Mouse (Mus musculus): ENCODE measurements around the gene Nudt4. TPM values are rescaled to one million over a fixed set of nuclear protein-coding genes. Genes with fewer than 3 reads are reported as not detected.

Nudt4 gene
- total RNA-seq, 2 experiments from 2014 or later: 91.1 to 92.9 TPM

DNA sequence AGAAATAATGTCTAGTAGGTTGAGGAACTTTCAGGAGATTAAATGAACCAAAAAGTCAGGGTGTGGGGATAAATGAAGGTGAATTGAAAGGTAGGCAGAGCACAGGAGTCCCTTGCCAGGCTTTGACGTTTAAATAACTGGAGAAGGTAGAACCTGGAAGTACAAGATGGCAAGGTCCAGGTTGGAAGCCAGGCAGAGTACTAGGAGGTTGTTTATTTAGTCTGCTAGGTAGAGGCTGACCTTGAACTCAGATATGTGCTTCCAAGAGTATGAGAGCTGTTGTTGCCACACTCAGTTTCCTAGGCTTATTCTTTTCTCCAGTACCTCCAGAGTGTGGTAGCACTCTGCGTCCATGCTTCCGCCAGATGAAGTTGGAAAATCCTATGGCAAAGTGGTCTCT lies 24.1 kb downstream of the Nudt4 start:
- DNase-seq (ENCODE audit: low spot score in 2 of 2): no peak

DNA sequence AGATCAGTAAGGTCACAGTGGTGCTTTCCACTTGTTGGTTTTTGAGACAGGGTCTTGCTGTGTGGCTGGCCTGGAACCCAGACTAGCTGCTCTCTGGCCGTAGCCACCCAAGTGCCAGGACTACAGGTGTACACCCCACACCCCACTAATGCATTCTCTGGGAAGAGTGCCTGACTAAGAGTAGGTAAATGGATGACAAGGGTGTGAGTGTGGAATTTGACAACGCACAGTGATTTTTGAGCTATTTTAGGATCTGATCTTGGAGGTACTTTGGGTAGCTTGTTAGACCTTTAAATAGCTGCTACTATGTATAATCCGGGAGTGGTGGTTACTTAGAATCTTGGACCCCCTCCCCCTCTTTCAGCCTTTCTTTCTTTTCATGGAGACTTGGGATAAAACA lies 24.7 kb downstream of the Nudt4 start:
- DNase-seq (ENCODE audit: low spot score in 2 of 2): no peak

DNA sequence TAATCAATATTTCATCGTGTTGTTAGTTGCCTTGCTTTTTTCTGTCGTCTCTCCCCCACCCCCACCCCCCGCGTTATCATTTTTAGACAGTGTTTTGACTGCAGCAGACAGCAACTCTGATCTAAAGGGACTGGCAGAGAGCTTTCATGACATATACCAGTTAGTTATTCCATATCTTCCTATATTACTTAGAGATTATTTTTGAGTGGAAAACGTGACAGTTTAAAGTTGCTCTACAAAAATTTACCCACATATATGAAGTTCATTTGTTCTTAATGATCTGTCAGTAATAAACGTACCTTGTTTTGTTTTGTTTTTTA lies 27.8 kb downstream of the Nudt4 start:
- DNase-seq (ENCODE audit: low spot score in 2 of 2): no peak

DNA sequence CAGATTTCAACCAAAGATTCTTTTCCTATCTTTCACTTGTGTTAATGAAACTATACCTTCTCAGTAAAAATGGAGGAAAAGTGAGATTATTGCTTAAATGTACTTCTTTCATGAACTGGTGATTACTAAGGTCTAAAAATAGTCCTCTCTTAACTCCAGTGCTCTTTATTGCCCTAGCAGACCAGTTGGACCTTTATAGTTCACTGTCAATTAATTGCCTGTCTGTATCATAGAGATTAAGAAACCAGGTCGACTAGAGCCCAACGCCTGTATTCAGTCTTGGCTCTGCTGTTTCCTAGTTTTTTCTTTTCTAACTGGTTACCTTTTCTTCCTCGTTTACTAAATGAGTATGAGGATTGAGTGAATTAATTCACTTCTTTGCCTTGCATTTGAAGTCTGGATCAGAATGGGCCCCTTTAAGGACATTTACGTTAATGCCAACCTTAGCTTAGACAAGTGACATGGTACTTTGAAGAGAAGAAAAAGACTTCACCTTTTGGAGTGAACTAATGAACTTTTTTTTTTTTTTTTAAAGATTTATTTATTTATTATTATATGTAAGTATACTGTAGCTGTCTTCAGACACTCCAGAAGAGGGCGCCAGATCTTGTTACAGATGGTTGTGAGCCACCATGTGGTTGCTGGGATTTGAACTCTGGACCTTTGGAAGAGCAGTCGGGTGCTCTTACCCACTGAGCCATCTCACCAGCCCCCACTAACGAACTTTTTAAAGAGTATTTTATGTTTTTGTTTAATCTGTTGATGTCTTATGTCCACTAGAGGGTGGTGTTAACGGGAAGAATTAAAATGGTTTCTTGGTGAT lies 28.3 kb downstream of the Nudt4 start:
- DNase-seq (ENCODE audit: low spot score in 2 of 2): no peak

DNA sequence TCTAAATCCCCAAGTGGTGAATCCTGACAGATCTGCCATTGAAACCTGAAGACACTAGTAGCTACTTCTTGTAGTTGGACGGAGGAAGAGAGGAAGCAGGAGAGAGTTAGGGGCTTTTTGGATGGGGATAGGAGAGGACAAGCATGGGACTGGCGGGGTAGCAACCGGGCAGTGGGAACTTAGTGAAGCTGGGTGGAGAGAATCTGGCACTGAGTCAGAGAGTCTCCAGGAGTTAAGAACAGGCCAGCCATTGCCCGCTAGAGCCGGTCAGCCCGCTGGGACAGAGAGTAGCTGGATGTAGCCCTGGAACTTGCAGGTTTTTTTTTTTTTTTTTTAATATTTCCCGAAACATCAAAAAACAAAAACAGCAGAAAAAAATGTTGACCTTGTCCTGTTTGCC lies 30.6 kb downstream of the Nudt4 start:
- DNase-seq (ENCODE audit: low spot score in 2 of 2): no peak

DNA sequence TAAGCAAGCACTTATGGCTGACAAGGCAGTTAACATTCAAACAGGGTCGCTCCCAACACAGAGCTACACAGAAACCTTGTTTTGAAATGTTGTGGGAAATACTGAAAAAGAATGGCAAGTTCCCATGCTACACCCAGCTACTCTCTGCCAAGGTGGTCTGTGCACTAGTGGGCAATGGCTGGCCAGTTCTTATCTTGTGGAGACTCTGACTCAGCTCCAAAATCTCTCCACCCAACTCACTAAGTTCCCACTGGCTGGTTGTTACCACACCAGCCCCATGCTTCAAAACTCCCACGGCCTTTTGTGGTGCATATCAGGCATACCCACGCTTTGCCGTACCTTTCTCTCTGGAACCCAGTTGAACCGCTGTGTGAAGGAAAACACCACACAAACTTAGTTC lies 31.0 kb downstream of the Nudt4 start:
- DNase-seq (ENCODE audit: low spot score in 2 of 2): no peak

DNA sequence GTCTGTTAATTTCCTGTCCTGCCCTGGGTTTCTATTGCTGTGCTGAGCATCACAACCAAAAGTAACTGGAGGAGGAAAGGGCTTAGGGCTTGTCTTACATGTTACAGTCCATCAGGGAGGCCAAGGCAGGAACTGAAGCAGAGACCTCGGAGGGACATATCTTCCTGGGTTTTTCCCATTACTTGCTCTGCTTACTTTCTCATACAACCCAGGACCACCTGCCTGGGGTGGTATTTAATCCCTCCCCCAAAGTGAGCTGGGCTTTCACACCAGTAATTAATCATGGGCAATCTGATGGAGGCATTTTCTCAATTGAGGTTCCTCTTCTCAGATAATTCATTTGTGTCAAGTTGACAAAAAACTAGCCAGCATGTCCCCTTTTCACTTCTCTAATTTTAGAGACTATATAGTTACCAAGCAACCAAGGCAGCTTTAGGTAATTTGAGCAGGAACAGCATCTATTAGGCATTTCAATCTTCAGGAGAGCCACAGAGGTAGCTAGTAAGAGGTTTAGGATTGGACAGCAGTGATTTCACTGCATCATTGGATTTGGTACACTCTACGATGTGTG lies 33.3 kb downstream of the Nudt4 start:
- DNase-seq (ENCODE audit: low spot score in 2 of 2): no peak

DNA sequence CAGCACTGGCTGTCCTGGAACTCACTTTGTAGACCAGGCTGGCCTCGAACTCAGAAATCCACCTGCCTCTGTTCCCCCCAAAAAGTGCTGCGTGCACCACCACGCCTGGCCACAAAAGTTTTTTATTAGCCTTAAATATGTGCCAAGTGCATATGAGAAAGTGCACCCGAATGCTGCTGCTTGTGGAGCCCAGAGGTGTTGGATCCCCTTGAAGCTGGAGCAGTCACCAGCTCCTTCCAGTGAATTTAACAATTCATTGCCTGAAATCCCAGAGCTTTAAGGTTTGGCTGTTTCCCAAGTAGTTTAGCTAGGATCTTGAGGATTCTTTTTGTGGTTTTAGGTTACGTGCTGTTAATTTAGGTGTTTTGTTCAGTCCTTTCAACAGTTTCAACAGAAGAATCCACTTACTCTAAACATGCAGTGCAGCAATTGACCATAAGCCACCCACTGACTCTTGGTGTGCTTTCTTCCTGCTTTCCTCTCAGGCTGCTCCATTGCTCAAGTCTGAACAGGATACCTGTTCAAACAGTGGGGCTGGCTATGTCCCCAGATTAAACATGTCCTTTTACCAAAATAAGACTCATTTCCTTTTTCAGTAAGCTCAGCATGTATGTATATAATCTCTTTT lies 37.3 kb downstream of the Nudt4 start:
- no peak for DNase-seq (ENCODE audit: low spot score in 2 of 2)

DNA sequence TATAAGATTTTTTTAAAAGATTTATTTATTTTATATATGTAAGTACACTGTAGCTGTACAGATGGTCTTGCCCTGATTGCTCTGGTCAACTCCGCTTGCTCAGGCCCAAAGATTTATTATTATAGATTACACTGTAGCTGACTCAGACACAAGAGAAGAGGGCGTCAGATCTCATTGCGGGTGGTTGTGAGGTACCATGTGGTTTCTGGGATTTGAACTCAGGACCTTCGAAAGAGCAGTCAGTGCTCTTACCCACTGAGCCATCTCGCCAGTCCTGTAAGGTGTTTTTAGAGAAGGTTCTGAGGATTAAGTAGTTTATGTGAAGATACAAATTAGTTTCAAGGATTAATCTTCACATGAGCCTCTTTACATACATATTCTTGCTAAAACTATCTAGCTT lies 38.1 kb downstream of the Nudt4 start:
- DNase-seq (ENCODE audit: low spot score in 2 of 2): no peak

DNA sequence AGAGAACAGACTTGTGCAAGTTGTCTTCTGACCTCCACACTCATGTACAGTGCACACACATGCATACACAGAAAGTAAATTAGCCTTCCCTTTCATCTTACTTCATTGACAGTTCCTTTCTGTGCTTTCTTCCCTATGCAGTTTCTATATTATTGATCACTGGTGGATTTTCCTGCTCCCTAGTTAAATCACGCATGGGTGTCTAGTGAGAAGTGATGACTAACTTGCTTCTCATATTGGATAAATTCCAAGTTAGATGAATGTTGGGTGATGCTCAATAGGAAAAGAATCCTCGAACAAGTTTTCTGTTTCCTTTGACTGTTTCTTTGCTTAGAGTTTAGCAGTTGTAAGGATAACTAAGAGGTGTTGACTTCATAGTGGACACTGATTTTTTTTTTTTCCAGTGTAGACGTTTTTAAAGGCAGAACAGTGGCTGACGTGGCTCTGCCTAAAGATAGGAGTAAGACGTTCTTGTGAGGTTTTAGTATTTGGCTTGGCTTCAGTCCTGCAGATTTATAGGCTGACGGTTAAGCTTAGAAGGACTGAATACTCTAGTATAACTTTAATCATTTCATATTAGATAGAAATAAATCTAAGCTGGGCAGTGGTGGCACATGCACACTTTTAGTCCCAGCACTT lies 38.8 kb downstream of the Nudt4 start:
- DNase-seq (ENCODE audit: low spot score in 2 of 2): no peak

DNA sequence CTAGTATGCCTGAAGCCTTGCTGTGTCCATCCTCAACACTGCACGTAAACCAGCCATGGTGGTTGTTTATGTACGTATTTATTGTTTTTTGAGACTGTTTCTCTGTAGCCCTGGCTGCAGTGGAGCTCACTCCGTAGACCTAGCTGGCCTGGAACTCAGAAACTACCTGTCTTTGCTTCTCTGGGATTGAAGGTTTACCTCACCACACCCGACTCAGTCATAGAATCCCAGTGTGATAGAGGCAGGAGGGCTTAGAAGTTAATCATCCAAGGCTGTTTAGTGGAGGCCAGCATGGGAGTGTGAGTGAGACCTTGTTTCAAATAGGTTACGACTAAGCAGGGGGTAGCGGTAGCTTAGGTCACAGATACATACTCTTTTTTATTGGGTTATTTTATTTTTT lies 46.3 kb downstream of the Nudt4 start:
- no peak for DNase-seq (ENCODE audit: low spot score in 2 of 2)

DNA sequence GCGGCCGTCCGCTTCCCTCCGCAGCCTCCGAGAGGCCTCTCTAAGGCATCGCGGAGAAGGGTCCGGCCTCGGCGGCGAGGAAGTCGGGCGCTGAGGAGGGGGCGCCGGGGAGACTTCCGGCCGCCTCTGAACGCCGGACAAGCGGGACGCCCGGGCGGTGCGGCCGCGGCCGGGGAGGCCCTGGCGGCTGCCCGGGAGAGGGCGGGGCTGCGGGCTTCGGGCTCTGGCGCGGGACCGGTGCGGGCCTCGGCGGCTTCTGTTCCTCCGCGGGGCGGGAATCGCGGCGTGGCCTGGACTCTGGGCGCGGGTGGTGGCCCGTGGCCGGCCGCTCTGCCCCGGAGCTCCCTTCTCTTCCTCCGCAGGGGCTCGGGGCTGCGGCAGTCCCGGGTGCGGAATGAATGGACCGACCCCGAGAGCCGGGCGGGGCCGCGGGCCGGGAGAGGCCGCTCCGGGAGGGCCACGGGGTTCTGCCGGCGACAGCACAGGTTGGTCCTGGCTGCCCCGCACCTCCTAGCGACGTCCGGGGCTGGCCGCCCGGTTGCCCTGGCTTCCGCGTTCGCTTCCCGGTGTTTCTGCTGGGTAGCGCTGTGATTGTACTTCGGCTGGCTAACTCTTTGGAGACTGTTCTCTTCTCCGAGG lies 48.5 kb downstream of the Nudt4 start:
- no peak for DNase-seq (ENCODE audit: low spot score in 2 of 2)

DNA sequence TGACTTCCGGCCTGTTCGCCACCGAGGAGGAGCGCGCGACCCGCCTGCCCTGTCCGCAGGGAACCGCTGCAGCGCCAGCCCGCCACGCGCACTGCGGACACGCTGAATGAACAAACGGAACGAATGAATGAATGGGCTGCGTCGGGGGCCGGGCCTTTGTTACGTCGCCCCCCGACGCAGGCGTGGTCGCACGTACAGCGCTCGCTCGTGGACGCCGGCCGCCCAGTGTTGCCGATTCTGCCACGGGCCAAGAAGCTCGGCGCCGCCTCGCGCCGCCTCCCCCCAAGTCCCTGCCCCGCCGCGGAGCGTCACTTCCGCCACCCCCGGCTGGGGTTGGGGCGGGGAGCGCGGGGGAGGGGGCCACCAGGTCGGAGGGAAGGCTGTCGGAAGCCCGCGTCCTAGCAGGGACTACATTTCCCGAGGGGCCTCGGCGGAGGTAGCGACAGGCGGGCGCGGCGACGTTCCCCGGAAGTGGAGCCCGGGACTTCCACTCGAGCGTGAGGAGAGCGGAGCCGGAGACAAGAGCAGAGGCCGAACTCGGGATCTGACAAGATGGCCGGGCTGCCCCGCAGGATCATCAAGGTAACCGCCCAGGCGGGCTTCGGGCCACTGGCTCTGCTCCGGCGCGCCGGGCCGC lies 49.2 kb downstream of the Nudt4 start, which contains the start of gene Ube2n:
Gene Ube2n, plus strand, starts transcription at position 490 of the 637 bp plus-strand sequence.
- DNase-seq (ENCODE audit: low spot score in 2 of 2): peak; percentile 96 to 98

DNA sequence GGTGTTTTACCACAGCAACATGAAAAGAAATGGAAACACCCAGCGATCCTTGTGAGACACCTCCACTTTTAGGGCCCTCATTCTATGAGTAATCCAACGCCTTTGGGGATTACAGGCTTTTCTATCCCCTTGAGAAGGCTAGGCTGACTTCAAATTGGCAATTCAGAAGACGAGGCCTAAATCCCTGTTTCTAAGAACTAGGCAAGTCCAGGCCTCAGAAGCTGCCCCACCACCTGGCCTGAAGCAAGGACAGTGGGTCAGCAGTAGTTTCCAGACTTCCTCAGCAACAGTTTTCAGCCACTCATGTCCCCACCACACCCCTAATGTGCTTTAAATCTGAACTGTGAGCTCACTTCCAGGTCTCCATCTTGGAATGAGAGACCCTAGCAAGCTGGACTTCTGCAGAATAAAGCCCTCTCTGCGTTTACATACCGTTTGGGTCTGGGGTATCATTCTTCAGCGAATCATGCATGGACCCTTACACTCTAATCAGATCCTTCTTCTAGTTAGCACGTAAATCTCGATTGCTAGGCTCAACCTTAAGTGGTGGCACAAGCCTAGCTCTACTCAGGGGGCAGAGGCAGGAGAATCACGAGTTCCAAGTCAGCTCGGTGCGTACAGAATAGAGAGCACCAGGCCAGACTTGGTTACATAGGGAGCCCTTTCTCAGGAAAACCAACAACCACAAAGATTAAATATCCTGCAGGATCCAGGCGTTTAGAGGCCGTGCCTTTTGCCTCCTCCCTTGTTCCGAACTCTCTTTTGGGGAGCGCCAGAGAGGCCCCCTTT lies 50.0 kb downstream of the Nudt4 start:
- DNase-seq (ENCODE audit: low spot score in 2 of 2): peak; percentile 21 to 40

DNA sequence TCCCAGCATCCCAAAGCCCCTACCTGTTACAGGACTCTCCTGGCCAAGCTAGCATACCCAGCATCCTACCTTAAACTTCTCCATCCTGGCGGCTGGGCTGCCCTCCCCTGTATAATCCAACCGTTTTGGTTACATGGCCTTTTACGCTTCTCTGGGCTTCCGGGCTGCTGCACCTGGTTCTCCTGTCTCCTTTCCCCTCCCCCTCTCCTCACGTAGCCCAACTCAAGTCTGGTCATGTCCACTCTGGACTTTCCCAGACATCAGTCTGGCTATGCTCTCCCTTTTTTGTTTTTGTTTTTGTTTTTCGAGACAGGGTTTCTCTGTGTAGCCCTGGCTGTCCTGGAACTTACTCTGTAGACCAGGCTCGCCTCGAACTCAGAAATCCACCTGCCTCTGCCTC lies 51.3 kb downstream of the Nudt4 start:
- no peak for DNase-seq (ENCODE audit: low spot score in 2 of 2)

DNA sequence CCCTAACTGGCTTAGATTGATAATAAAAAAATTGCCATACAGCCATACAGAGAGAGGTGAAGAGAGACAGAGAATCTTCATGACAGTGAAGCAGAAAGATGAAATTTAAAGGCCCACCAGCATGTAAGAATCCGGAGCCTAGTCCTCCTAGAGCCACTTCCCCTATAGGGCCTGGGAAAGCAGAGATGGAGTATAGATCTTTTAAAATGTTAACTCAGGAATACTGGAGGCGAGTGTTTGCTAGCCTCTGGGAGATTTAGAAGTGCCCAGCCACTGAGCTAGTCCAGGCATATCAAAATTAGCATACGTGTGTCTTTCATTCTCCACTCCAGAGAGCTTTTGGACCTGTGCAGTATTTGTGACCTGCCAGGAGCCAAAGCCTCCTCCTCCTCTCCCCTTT lies 54.7 kb downstream of the Nudt4 start:
- DNase-seq (ENCODE audit: low spot score in 2 of 2): no peak

DNA sequence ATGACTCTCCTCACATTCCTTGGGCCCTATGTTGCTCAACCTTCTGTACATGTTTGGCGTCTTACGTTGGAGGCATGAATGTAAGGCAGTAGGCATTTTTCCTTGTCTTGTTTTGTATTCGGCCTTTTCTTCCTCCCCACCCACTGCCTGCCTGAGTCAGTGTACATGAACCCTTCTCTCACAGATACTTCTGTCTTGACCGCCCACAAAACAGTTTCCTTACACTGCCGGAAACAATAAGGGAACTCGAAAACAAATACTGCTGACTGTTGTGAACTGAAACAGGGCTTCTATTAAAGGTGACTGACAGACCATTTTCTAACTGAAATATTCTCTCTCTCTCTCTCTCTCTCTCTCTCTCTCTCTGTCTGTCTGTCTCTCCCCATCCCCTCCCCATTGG lies 55.2 kb downstream of the Nudt4 start:
- no peak for DNase-seq (ENCODE audit: low spot score in 2 of 2)

DNA sequence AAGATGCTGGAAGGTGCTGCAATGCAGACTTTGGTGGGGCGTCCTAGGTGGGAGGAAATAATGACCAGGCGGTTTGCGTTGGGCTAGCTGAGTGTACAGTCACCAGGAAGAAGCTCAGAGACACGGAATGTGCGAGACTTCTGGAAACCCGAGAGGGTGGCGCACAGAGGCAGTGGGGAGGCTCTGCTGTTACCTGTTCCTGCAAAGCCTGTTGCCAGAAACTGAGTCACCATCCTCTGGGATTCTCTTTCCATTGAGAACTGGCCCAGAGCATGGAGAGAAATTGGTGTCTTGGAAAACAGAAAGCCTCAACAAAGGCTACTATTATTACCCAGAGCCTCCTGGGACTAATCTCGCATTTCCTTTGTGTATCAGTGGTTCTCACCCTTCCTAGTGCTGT lies 55.8 kb downstream of the Nudt4 start:
- DNase-seq (ENCODE audit: low spot score in 2 of 2): no peak

DNA sequence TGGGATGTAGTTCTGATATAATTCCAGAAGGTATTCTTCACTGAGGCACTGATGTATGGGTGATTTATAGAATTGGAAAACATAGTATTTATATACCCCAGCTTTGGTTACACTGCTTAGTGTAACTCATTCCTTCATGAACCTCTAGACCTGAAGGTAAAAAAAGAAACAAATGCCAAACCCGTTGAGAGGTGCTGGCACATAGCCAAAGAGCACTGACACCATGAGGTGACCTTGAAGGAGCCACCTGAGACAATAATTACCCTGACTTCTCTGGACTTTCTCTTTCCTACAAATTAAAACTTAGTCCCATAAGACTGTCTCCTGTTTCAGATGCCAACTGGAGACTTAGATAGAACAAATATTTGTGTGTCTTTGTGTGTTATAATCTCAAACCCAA lies 59.6 kb downstream of the Nudt4 start:
- no peak for DNase-seq (ENCODE audit: low spot score in 2 of 2)

DNA sequence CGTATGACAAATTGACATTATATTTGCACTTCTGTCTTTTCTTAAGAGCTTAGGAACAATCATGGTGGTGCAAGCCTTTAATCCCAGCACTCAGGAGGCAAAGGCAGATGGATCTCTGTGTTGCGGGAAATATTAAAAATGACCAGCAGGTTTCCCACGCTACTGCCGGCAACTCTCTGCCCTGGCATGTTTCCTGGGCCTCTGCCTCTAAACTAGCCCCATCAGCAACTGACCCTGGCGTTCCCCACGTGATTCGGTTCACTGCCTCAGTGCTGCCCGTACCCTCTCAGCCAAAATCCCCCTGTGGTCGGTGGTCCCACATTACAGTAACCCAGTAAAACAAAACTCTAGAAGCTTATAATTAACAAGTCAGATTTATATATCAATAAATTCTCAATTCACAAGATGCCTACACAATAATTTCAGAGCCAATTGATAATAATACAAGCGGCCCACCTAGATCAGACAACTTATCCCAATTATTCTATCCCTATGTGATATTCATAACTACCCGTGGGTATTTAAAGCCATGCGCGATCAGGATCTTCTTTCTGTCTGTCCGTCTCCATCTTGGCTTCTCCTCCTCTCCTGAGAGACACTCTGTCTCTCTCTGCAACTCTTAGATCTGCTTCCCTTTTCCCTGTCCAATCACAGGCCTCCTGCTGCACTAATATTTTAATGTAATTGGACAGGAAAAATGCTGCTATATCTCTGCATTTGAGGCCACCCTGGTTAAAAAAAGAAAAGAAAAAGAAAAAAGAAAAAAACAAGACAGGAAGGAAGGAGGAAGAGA lies 60.3 kb downstream of the Nudt4 start:
- no peak for DNase-seq (ENCODE audit: low spot score in 2 of 2)

All from layer of hippocampus, postnatal 10 days (tissue).